Mouse (Mus musculus) neural tube, embryonic 11.5 days (tissue): ENCODE measurements around the gene Slc43a3. TPM values are rescaled to one million over a fixed set of nuclear protein-coding genes. Genes with fewer than 3 reads are reported as not detected.

Source experiments
- ATAC-seq: fragments of 200-750 bp; cut with Nextera tagmentation; 2 replicates; pipeline ENCODE4 v1.8.0; 2017; ENCODE audit warnings: moderate number of reproducible peaks, mild to moderate bottlenecking, moderate TSS enrichment, moderate library complexity; ENCODE audit not compliant: insufficient read depth, low FRiP score, low TSS enrichment
- DNase-seq: peaks from one replicate; pipeline ENCODE4 v3.0.0-alpha.2; 2015; ENCODE audit warnings: low spot score
- H3K27ac ChIP-seq: fragments of 300-500 bp; sonication (generic); 2 replicates; pipeline ENCODE4 v1.5.1; 2014; ENCODE audit warnings: low read depth, mild to moderate bottlenecking, low read length
- H3K27me3 ChIP-seq: fragments of 300-500 bp; sonication (generic); 2 replicates; pipeline ENCODE4 v1.6.1; 2014; ENCODE audit warnings: mild to moderate bottlenecking, low read length, mixed read lengths; ENCODE audit not compliant: control insufficient read depth, insufficient read depth
- H3K36me3 ChIP-seq: fragments of 300-500 bp; sonication (generic); 2 replicates; pipeline ENCODE4 v1.6.1; 2014; ENCODE audit warnings: mild to moderate bottlenecking, low read length, moderate library complexity, mixed read lengths; ENCODE audit not compliant: control insufficient read depth, insufficient read depth
- H3K4me1 ChIP-seq: fragments of 300-500 bp; sonication (generic); 2 replicates; pipeline ENCODE4 v1.6.1; 2014; ENCODE audit warnings: low read length, mixed read lengths; ENCODE audit not compliant: control insufficient read depth, insufficient read depth
- H3K4me2 ChIP-seq: fragments of 300-500 bp; sonication (generic); 2 replicates; pipeline ENCODE4 v1.6.1; 2014; ENCODE audit warnings: low read depth, mild to moderate bottlenecking, moderate library complexity
- H3K4me3 ChIP-seq: fragments of 300-500 bp; sonication (generic); 2 replicates; pipeline ENCODE4 v1.5.1; 2014; ENCODE audit warnings: low read depth, low read length
- H3K9ac ChIP-seq: fragments of 300-500 bp; sonication (generic); 2 replicates; pipeline ENCODE4 v1.6.1; 2014; ENCODE audit warnings: mild to moderate bottlenecking, low read length
- H3K9me3 ChIP-seq: fragments of 300-500 bp; sonication (generic); 2 replicates; pipeline ENCODE4 v1.6.1; 2016; ENCODE audit warnings: low read length; ENCODE audit not compliant: control insufficient read depth
- WGBS: fragments of 180-500 bp; shearing (Covaris S2); extraction: QIAGEN DNeasy Blood & Tissue Kit; methylation state at CpG from one replicate; pipeline ENCODE4 v1.1.7; 2014; 5-methylcytosine and 5-hydroxymethylcytosine counted together
- polyA plus RNA-seq: library from polyadenylated mRNA; unstranded; fragments of >200 nt; fragmentation: Nextera tagmentation; extraction: Ambion mirVana; gene quantifications from 2 replicates; pipeline ENCODE4 v1.2.1, GENCODE M21; 2014

Gene Slc43a3
- polyA plus RNA-seq, 1 experiment from 2014 or later = 23.1 TPM

- peaks cover 3% of the 10 kb centered on the region; the same call in 1 of the 2 replicates for H3K4me1 ChIP-seq
- H3K9me3 ChIP-seq = no peaks in the 10 kb centered on the region
- H3K4me2 ChIP-seq = no peak overlapping the region
- no peaks in the 10 kb centered on the region for H3K27me3 ChIP-seq
- H3K4me3 ChIP-seq = no peak overlapping the region
- no peak overlapping the region for H3K27ac ChIP-seq
- 83% methylated on average over 8 of the region's 8 CpGs for WGBS
- DNase-seq = no peak
- ATAC-seq = no peak
- no peaks in the 10 kb centered on the region for H3K36me3 ChIP-seq
- no peak overlapping the region for H3K9ac ChIP-seq
These were observed 2.3 kb upstream of the Slc43a3 start for GRCm38 (mm10) chr2:84933992-84934648.

- 70% methylated on average over 4 of the region's 4 CpGs for WGBS
- no peaks in the 10 kb centered on the region for H3K9me3 ChIP-seq
- H3K27ac ChIP-seq = no peak overlapping the region
- ATAC-seq = no peak
- peaks cover 3% of the 10 kb centered on the region; the same call in 1 of the 2 replicates for H3K4me1 ChIP-seq
- DNase-seq = no peak
- H3K4me2 ChIP-seq = no peak overlapping the region
- no peak overlapping the region for H3K9ac ChIP-seq
- H3K27me3 ChIP-seq = no peaks in the 10 kb centered on the region
- H3K36me3 ChIP-seq = no peaks in the 10 kb centered on the region
- H3K4me3 ChIP-seq = no peak overlapping the region
These were observed 1.8 kb upstream of the Slc43a3 start for GRCm38 (mm10) chr2:84934649-84935007.

GRCm38 (mm10) chr2:84935065-84935464, 1.3 kb upstream of the Slc43a3 start:
- Histone ChIP-seq H3K4me2 (no peak overlapping the region), H3K27ac (no peak overlapping the region), H3K9me3 (no peaks in the 10 kb centered on the region), H3K36me3 (no peaks in the 10 kb centered on the region), H3K27me3 (no peaks in the 10 kb centered on the region), H3K4me1 (peaks cover 3% of the 10 kb centered on the region; the same call in 1 of the 2 replicates), H3K9ac (no peak overlapping the region), H3K4me3 (no peak overlapping the region)
- DNase-seq = no peak
- ATAC-seq = no peak
- 83% methylated on average over 5 of the region's 5 CpGs for WGBS

GRCm38 (mm10) chr2:84937491-84938150, 1.2 kb downstream of the Slc43a3 start:
- no peaks in the 10 kb centered on the region for H3K36me3 ChIP-seq
- no peaks in the 10 kb centered on the region for H3K9me3 ChIP-seq
- H3K4me2 ChIP-seq = peak overlapping the region; percentile 30
- no peaks in the 10 kb centered on the region for H3K27me3 ChIP-seq
- no peak overlapping the region for H3K9ac ChIP-seq
- ATAC-seq = no peak
- DNase-seq = no peak
- peaks cover 3% of the 10 kb centered on the region; the same call in 1 of the 2 replicates for H3K4me1 ChIP-seq
- peak overlapping the region; percentile 0 for H3K4me3 ChIP-seq
- H3K27ac ChIP-seq = peak overlapping the region; percentile 8; the same call in 1 of the 2 replicates
- WGBS = 76% methylated on average over 3 of the region's 3 CpGs

- WGBS = 86% methylated on average over 5 of the region's 5 CpGs
- H3K4me2 ChIP-seq = no peak overlapping the region
These were observed 2.0 kb downstream of the Slc43a3 start for GRCm38 (mm10) chr2:84938249-84938946.

GRCm38 (mm10) chr2:84939306-84939705, 2.9 kb downstream of the Slc43a3 start:
- ATAC-seq = no peak
- peaks cover 3% of the 10 kb centered on the region; the same call in 1 of the 2 replicates for H3K4me1 ChIP-seq
- no peak overlapping the region for H3K4me3 ChIP-seq
- no peaks in the 10 kb centered on the region for H3K9me3 ChIP-seq
- no peak overlapping the region for H3K9ac ChIP-seq
- H3K36me3 ChIP-seq = no peaks in the 10 kb centered on the region
- no peak overlapping the region for H3K27ac ChIP-seq
- no peak overlapping the region for H3K4me2 ChIP-seq
- no peak for DNase-seq
- no peaks in the 10 kb centered on the region for H3K27me3 ChIP-seq
- WGBS = 89% methylated on average over 3 of the region's 3 CpGs

More at GRCm38 (mm10) chr2:84938249-84938946, 2.0 kb downstream of the Slc43a3 start:
- Histone ChIP-seq H3K9ac (no peak overlapping the region), H3K9me3 (no peaks in the 10 kb centered on the region), H3K4me1 (peaks cover 3% of the 10 kb centered on the region; the same call in 1 of the 2 replicates), H3K4me3 (no peak overlapping the region), H3K36me3 (no peaks in the 10 kb centered on the region), H3K27me3 (no peaks in the 10 kb centered on the region), H3K27ac (no peak overlapping the region)
- no peak for DNase-seq
- no peak for ATAC-seq

GRCm38 (mm10) chr2:84939711-84940110, 3.3 kb downstream of the Slc43a3 start:
- 92% methylated on average over 6 of the region's 6 CpGs for WGBS
- Histone ChIP-seq H3K4me3 (no peak overlapping the region), H3K4me2 (no peak overlapping the region), H3K9me3 (no peaks in the 10 kb centered on the region), H3K9ac (no peak overlapping the region), H3K36me3 (no peaks in the 10 kb centered on the region), H3K4me1 (peaks cover 3% of the 10 kb centered on the region; the same call in 1 of the 2 replicates), H3K27me3 (no peaks in the 10 kb centered on the region), H3K27ac (no peak overlapping the region)
- ATAC-seq (no peak), DNase-seq (no peak)

GRCm38 (mm10) chr2:84941332-84941731, 5.0 kb downstream of the Slc43a3 start:
- Histone ChIP-seq H3K36me3 (no peaks in the 10 kb centered on the region), H3K27ac (no peak overlapping the region), H3K27me3 (no peaks in the 10 kb centered on the region), H3K9me3 (no peaks in the 10 kb centered on the region), H3K4me2 (no peak overlapping the region), H3K4me1 (0 out of 2 replicates have a peak, but pooled peaks cover 3% of the 10 kb centered on the region), H3K4me3 (no peak overlapping the region), H3K9ac (no peak overlapping the region)
- ATAC-seq = no peak
- no peak for DNase-seq
- 85% methylated on average over 2 of the region's 2 CpGs for WGBS
